Mouse (Mus musculus): ENCODE data around the gene Mapkapk5. TPM values are rescaled to one million over a fixed set of nuclear protein-coding genes. Genes with fewer than 3 reads are reported as not detected.

Gene Mapkapk5
- total and polyA plus RNA-seq, 3 experiments, result 66.3 to 74.8 TPM; not detected in 1

- TF ChIP-seq MAZ (IDR thresholded peaks at IDR 0.05; ENCODE audit: low read depth, low read length) (no peak), MAFK (IDR thresholded peaks at IDR 0.05; ENCODE audit: borderline replicate concordance, low read depth, low read length) (no peak), USF2 (IDR thresholded peaks at IDR 0.05; ENCODE audit: borderline replicate concordance in 1 of 2, insufficient read depth in 1 of 2, low read depth in 1 of 2, low read length in 2 of 2) (no peak), HCFC1 (IDR thresholded peaks at IDR 0.05; ENCODE audit: low read depth, low read length) (no peak), ETS1 (IDR thresholded peaks at IDR 0.05; ENCODE audit: low read depth, low read length) (no peak), CHD1 (IDR thresholded peaks at IDR 0.05; ENCODE audit: low read depth, low read length) (no peak), NRF1 (IDR thresholded peaks at IDR 0.05; ENCODE audit: insufficient read depth, low read depth, low read length, poor library complexity, severe bottlenecking) (no peak), SIN3A (IDR thresholded peaks at IDR 0.05; ENCODE audit: low read length) (no peak), JUND (IDR thresholded peaks at IDR 0.05; ENCODE audit: low read depth, low read length) (no peak), MEF2A (IDR thresholded peaks at IDR 0.05; ENCODE audit: extremely low read depth, insufficient replicate concordance, low read depth, low read length, poor library complexity, severe bottlenecking) (no peak), NELFE (IDR thresholded peaks at IDR 0.05; ENCODE audit: low read depth, low read length) (no peak), GABPA (IDR thresholded peaks at IDR 0.05; ENCODE audit: low read depth, low read length) (no peak), SMC3 (IDR thresholded peaks at IDR 0.05; ENCODE audit: low read depth, low read length) (no peak), ZC3H11A (IDR thresholded peaks at IDR 0.05; ENCODE audit: low read depth, low read length) (no peak), ELF1 (IDR thresholded peaks at IDR 0.05; ENCODE audit: low read depth, low read length) (no peak), UBTF (IDR thresholded peaks at IDR 0.05; ENCODE audit: borderline replicate concordance, insufficient read depth, low read depth, low read length) (no peak), POLR2AphosphoS2 (IDR thresholded peaks at IDR 0.05; ENCODE audit: low read length) (no peak), MXI1 (IDR thresholded peaks at IDR 0.05; ENCODE audit: low read depth, low read length) (no peak)
- H3K9me3 ChIP-seq (replicated peaks; ENCODE audit: insufficient read depth, low read length), result no peaks in the 10 kb centered on the region
Observed at GRCm38 (mm10) chr5:121506846-121507245, 38.9 kb downstream of the Mapkapk5 start.

GRCm38 (mm10) chr5:121503231-121503630 lies 42.5 kb downstream of the Mapkapk5 start, which contains the start of gene Adam1b:
Adam1b (minus strand) TSS chr5:121503435.
- H3K27me3 ChIP-seq (ENCODE audit: control insufficient read depth in 1 of 2, insufficient read depth in 2 of 2, low read length in 2 of 2), result no peaks in the 10 kb centered on the region
- H3K36me3 ChIP-seq (ENCODE audit: control insufficient read depth in 1 of 2, insufficient read depth in 2 of 2, low read length in 2 of 2), result no peaks in the 10 kb centered on the region
- H3K9ac ChIP-seq (ENCODE audit: control insufficient read depth, low read depth, low read length, poor library complexity, severe bottlenecking), result no peak within 1 kb of the TSS
- peaks cover 0 to 15% of the 10 kb centered on the region in 2 experiments; a peak in 2 of 4 replicates for H3K4me1 ChIP-seq (ENCODE audit: control insufficient read depth in 1 of 2, insufficient read depth in 2 of 2, low read length in 2 of 2)
- no peak within 1 kb of the TSS for H3K4me3 ChIP-seq (ENCODE audit: control insufficient read depth in 1 of 2, insufficient read depth in 1 of 2, low read depth in 2 of 2, low read length in 2 of 2)
- no peak for DNase-seq (ENCODE audit: low read depth, low spot score)
- H3K9me3 ChIP-seq (replicated peaks; ENCODE audit: insufficient read depth, low read length), result no peaks in the 10 kb centered on the region
- TF ChIP-seq GABPA (IDR thresholded peaks at IDR 0.05; ENCODE audit: low read depth, low read length) (no peak), ETS1 (IDR thresholded peaks at IDR 0.05; ENCODE audit: low read depth, low read length) (no peak)
- H3K27ac ChIP-seq (ENCODE audit: control insufficient read depth, low read depth, low read length), result no peak within 1 kb of the TSS
- H3K79me2 ChIP-seq (ENCODE audit: control insufficient read depth, insufficient read depth, low read length, poor library complexity), result no peaks in the 10 kb centered on the region

More at GRCm38 (mm10) chr5:121506846-121507245, 38.9 kb downstream of the Mapkapk5 start:
- Histone ChIP-seq H3K79me2 (ENCODE audit: control insufficient read depth, insufficient read depth, low read length, poor library complexity) (no peaks in the 10 kb centered on the region), H3K9ac (ENCODE audit: control insufficient read depth, low read depth, low read length, poor library complexity, severe bottlenecking) (no peak overlapping the region), H3K4me3 (ENCODE audit: control insufficient read depth in 1 of 2, insufficient read depth in 1 of 2, low read depth in 2 of 2, low read length in 2 of 2) (no peak overlapping the region), H3K27me3 (ENCODE audit: control insufficient read depth in 1 of 2, insufficient read depth in 2 of 2, low read length in 2 of 2) (no peaks in the 10 kb centered on the region), H3K4me1 (ENCODE audit: control insufficient read depth in 1 of 2, insufficient read depth in 2 of 2, low read length in 2 of 2) (no peaks in the 10 kb centered on the region), H3K36me3 (ENCODE audit: control insufficient read depth in 1 of 2, insufficient read depth in 2 of 2, low read length in 2 of 2) (no peaks in the 10 kb centered on the region), H3K27ac (ENCODE audit: control insufficient read depth, low read depth, low read length) (no peak overlapping the region)
- DNase-seq (ENCODE audit: low read depth, low spot score), result no peak
